Mouse (Mus musculus): Measurements from ENCODE around the gene Cep170.

The Cep170 gene

GRCm38 (mm10) chr1:176825084-176825483 is 11.2 kb upstream of the Cep170 start:
- no peak for DNase-seq (ENCODE audit: low read depth, low spot score)

- DNase-seq (ENCODE audit: low read depth, low spot score): no peak
These were observed 10.7 kb upstream of the Cep170 start for GRCm38 (mm10) chr1:176824611-176825010.

DNA sequence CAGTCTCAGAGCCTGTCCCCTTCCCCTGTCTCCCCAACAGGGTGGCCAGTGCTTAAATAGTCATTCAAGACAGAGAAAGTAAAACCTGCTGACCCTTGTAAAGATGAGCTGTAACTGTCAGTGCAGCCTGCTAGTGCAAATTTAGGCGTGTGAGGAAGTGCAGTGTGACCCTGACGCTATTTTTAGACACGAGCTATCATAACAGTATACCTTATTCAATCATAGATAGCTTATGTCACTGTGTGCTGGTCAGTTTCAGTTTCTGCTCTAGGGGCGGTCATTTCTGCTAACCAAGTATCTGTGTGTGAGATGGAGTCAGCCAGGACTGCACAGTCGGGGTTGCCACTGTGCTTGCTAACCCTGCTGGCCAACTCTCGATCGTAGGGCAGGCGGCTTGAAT is 10.0 kb upstream of the Cep170 start:
- no peak for DNase-seq (ENCODE audit: low read depth, low spot score)

- DNase-seq (ENCODE audit: low read depth, low spot score): no peak
These were observed 9.1 kb upstream of the Cep170 start for GRCm38 (mm10) chr1:176822949-176823348.

DNA sequence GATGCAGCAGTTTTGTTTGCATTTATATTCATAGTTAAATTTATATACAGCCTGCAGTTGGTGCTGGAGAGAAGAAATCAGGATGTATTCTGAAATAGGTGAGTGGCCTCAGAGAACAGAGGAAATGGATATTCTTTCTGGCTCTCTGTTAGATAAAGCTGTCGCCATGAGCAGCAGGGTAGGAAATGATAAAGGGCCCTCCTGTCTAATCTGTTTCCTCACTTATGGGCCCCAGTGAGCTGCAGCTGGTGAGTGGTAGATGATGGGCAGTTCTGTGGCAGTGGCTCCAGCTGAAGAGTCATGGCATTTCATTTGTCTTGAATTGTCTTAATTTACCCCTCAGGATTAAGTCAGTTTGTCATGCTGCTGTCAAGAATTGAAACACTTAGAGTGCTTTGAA is 8.1 kb upstream of the Cep170 start:
- DNase-seq (ENCODE audit: low read depth, low spot score): no peak

GRCm38 (mm10) chr1:176818763-176819162 is 4.9 kb upstream of the Cep170 start:
- no peak for DNase-seq (ENCODE audit: low read depth, low spot score)

DNA sequence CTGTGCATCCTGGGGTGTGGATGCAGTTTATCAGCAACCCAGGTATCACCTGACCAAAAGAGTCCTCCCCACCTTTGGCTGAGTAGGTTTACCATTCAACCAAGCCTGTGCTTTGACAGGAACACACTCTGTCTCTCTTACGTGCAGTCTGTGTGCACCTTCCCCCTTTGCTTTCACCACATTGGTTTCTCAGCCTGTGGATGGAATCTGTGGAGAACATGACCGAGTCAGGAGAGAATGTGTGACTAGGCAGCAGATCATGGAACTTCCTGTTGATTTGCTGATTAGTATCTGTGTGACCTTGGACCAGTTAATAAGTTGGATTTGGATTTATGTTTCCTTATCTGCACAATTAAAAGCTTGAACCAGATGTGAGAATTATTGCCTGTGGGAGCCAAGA is 4.3 kb upstream of the Cep170 start:
- DNase-seq (ENCODE audit: low read depth, low spot score): no peak

DNA sequence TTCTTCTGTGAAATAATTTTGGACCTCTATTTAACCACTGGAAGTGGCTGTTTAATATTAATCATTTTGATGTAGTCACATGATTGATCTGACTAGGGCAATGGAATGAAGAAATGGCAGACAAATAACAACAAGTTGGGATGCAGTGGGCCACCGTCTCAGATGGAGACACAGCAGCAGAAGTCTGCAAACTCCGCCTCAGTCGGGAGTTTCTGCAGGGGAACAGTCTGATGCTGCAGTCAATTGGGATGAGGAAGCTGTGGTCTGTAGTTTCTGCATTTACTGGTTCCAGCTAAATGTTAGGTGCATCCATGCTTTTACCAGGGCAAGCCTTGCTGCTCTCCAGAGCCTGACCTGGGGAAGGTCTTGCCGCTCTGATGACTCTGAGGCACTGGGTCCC is 2.9 kb upstream of the Cep170 start:
- DNase-seq (ENCODE audit: low read depth, low spot score): no peak

- DNase-seq (ENCODE audit: low read depth, low spot score): peak; percentile 95
These were observed 760 bp upstream of the Cep170 start, which contains the start of gene Sdccag8 for GRCm38 (mm10) chr1:176814591-176815062. Gene Sdccag8 (plus strand): TSS chr1:176814660.

DNA sequence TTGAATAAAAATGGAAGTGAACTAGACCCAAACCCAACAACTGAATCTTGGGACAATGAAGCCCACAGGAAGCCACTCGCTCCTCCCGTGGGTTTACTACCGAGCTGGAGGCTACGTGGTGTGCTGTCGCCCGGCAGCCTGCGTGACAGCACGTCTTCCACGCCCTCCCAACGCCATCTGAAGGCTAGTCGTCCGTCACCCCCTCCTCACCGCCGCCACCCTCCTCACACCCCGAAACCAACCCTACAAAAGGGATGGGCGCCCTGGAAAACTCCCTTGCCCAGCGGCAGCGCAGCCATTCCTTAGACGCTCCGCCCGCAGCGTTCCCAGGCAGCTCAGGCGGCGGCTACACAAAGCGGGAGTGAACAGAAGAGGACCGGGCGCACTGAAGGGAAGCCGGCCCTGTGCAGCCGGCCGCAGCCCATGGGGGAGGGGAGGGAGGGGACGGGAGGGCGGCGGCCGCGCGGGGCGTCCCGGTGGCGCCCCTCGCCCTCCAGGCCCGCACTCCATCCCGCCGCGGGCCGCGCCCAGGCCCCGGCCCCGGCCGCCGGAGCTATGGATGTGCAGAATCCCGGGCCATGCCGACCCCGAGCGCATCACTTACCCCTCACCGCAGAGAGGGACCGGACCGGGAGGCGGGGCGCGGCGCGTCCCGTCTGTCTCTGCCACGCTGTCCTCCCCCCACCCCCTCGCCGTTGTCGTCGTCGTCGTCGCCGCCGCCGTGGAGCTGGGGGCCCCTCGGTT is 403 bp downstream of the Cep170 start:
- no peak for DNase-seq (ENCODE audit: low read depth, low spot score)

DNA sequence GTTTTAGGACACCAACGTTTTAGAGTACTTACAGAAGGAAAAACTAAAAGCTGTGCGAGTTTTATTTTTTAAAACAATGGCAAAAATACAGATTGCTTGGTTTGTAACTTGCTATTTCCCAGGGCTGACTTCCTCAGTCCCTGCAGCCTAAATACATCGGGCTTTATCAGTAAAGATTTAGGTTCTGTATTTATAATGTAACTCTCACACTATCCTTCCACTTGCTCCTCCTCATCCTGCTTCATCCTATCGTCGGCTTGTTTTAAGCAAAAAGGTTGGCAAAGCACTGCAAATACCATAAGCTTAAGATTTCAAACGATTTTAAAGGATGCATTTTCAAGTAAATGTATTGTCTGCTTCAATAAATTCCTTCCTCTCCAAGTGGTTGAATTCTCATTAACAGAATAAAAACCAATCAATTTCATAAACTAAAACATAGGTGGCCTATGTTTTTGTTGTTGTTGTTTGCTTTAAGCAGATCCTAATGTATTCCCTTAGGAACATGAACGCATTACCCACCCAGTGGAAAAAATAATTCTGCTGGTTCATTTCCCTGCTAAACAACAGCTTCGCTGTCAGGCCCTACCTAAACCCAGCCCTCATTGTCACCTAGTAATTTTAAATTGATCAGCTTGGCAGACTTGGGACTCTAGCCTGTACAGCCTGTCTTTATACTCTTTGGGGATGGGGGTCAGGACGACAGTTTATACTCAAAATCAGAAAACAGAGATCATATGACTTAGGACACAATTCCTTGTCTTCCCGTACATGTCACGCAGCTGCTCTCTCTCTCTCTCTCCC is 1.2 kb downstream of the Cep170 start:
- no peak for DNase-seq (ENCODE audit: low read depth, low spot score)

- no peak for DNase-seq (ENCODE audit: low read depth, low spot score)
These were observed 2.0 kb downstream of the Cep170 start for GRCm38 (mm10) chr1:176811892-176812291.

DNA sequence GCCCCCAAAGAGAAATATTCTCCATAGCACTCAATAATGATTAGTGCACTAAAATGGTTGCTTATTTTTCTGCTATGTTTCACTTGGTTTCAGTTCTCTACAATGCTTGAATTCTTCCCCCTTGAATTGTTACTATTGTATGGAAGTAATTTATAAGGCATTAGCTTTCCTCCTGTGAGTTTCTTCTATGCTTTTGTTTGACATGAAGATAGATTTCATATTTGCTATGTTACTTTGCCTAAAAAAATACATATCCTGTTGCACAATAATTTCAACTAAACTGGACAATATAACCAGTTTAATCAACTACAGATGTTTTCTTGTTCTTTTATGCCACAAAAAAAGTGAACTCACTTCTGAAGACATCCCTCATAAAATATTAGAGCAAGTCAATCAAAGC is 3.7 kb downstream of the Cep170 start:
- no peak for DNase-seq (ENCODE audit: low read depth, low spot score)

- DNase-seq (ENCODE audit: low read depth, low spot score): no peak
These were observed 13.0 kb downstream of the Cep170 start for GRCm38 (mm10) chr1:176800728-176801365.

DNA sequence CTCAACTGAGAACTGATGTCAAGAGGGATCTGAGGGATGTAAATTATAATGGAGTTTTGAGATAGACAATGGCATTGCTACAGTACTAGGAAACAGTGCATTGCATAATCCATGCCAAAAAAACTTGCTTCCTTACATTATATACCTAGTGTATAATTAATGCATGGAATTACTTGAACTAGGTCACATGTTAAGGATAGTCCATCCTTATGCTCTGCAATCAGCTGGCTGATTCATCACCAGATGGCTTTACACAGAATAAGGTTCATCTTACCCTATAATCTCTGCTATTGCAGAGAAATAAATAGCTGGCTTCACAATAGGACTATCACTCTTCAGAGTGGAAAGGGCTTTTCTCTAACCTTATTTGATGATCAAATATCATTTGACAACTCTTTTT is 15.2 kb downstream of the Cep170 start:
- no peak for DNase-seq (ENCODE audit: low read depth, low spot score)

DNA sequence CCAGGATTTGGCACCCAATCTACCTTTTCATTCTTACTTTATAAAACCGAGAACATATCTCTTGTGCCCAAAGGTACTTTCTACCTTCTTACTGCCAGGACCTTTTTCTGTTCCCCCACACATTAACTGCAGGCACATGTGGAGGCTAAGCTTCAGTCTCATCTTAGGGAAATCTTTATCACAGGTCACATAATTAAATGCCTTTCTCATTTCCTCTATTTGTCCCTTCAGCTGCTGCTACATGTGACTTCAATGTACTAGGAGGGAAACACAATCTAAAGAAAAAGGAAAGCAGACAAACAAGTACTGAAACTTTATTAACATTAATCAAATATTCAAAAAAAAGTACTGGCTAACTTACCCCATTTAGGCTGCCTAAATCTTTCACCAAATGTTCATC is 21.7 kb downstream of the Cep170 start:
- DNase-seq (ENCODE audit: low read depth, low spot score): no peak

GRCm38 (mm10) chr1:176789326-176789725 is 24.5 kb downstream of the Cep170 start:
- no peak for DNase-seq (ENCODE audit: low read depth, low spot score)

GRCm38 (mm10) chr1:176774533-176774932 is 39.3 kb downstream of the Cep170 start:
- no peak for DNase-seq (ENCODE audit: low read depth, low spot score)

- DNase-seq (ENCODE audit: low read depth, low spot score): no peak
These were observed 51.6 kb downstream of the Cep170 start for GRCm38 (mm10) chr1:176762295-176762694.

GRCm38 (mm10) chr1:176760673-176761072 is 53.2 kb downstream of the Cep170 start:
- DNase-seq (ENCODE audit: low read depth, low spot score): no peak

GRCm38 (mm10) chr1:176755586-176755985 is 58.3 kb downstream of the Cep170 start:
- no peak for DNase-seq (ENCODE audit: low read depth, low spot score)

Data from brain, embryonic 18.5 days (tissue).